Mouse (Mus musculus): ENCODE data around the gene Kbtbd12. TPM values are rescaled to one million over a fixed set of nuclear protein-coding genes. Genes with fewer than 3 reads are reported as not detected.

The Kbtbd12 gene
- polyA plus RNA-seq, 1 experiment from 2014 or later = not detected

DNA sequence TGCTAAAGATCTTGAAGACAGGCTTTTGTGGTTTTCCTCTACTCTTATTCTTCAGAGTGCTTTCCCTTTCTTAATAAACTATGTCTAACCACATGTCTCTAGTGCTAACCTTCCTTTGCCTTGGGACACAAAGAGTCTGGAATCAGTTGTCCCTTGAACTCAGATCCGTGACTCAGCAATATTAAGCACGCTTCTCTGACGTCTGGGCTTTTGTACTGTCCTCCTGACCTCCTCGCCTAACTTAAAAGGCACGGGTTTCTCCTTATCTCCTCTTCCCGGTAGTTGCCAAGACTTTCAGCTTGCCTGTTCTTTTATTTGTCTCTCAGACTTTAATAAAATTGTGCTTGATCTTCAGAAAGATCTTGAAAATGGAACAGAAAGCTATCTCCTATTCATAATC is 6.5 kb downstream of the Kbtbd12 start:
- Histone ChIP-seq H3K4me2 (ENCODE audit: low read depth, low read length, severe bottlenecking) (no peak overlapping the region), H3K36me3 (ENCODE audit: control insufficient read depth, insufficient read depth, low read length) (no peaks in the 10 kb centered on the region)
- 66% methylated on average over 6 of the region's 6 CpGs for WGBS

DNA sequence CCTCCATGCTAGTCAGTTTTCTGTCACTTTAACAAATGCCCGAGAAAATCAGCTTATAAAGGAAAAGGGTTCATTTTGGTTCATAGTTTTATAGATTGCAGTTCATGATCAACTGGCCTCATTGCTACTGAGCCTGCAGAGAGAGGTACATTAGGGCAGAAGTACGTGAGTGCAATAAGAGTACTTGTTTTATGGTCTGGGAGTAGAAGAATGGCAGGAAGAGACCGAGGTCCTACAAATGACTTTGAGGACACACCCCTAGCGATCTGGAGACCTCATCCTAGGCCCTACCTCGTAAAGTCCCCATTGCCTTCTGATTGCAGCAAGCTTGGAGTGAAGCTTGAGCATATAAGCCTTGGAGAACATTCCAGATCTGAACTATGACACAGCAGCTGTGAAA is 7.2 kb downstream of the Kbtbd12 start:
- ATAC-seq (replicated peaks; ENCODE audit: low FRiP score) (no peak), DNase-seq (ENCODE audit: low spot score) (no peak)
- WGBS = 84% methylated on average over 5 of the region's 5 CpGs
- no peak overlapping the region for H3K27ac ChIP-seq (ENCODE audit: low read depth, low read length)
- H3K9me3 ChIP-seq (ENCODE audit: control insufficient read depth, low read length) = no peaks in the 10 kb centered on the region
- no peak overlapping the region for H3K4me3 ChIP-seq (ENCODE audit: low read depth, low read length)
- peaks cover 6% of the 10 kb centered on the region; the same call in 1 of the 2 replicates for H3K4me1 ChIP-seq (replicated peaks; ENCODE audit: control insufficient read depth, insufficient read depth, low read length)
- no peak overlapping the region for H3K4me2 ChIP-seq (ENCODE audit: low read depth, low read length, severe bottlenecking)
- H3K27me3 ChIP-seq (ENCODE audit: control insufficient read depth, insufficient read depth, low read length) = no peaks in the 10 kb centered on the region
- H3K36me3 ChIP-seq (ENCODE audit: control insufficient read depth, insufficient read depth, low read length) = no peaks in the 10 kb centered on the region
- no peak overlapping the region for H3K9ac ChIP-seq (ENCODE audit: low read length)

More for the DNA sequence above, 6.5 kb downstream of the Kbtbd12 start:
- no peaks in the 10 kb centered on the region for H3K27me3 ChIP-seq (ENCODE audit: control insufficient read depth, insufficient read depth, low read length)
- H3K9me3 ChIP-seq (ENCODE audit: control insufficient read depth, low read length) = no peaks in the 10 kb centered on the region
- peaks cover 6% of the 10 kb centered on the region; the same call in 1 of the 2 replicates for H3K4me1 ChIP-seq (replicated peaks; ENCODE audit: control insufficient read depth, insufficient read depth, low read length)
- ATAC-seq (replicated peaks; ENCODE audit: low FRiP score) (no peak), DNase-seq (ENCODE audit: low spot score) (no peak)
- no peak overlapping the region for H3K27ac ChIP-seq (ENCODE audit: low read depth, low read length)
- no peak overlapping the region for H3K4me3 ChIP-seq (ENCODE audit: low read depth, low read length)
- H3K9ac ChIP-seq (ENCODE audit: low read length) = no peak overlapping the region

DNA sequence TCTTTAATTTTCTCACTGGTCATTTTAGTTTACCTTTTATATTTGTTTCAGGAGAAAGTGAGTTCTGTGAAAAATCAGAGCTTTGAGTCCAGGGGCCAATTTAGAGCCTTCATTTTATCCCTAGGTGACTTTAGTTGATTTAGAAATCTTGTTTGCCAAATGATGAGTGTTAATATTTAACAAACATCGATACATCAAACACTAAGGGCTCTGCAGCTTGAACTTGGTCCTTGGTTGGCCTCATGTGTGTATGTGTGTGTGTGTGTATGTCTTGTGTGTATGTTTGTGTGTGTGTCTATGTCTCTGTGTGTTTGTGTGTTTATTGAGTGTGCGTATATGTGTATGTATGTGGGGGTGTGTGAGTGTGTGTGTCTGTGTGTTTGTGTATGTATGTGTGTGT is 7.9 kb downstream of the Kbtbd12 start:
- no peaks in the 10 kb centered on the region for H3K36me3 ChIP-seq (ENCODE audit: control insufficient read depth, insufficient read depth, low read length)
- DNase-seq (ENCODE audit: low spot score) (no peak), ATAC-seq (replicated peaks; ENCODE audit: low FRiP score) (no peak)
- no peaks in the 10 kb centered on the region for H3K27me3 ChIP-seq (ENCODE audit: control insufficient read depth, insufficient read depth, low read length)
- no peak overlapping the region for H3K4me3 ChIP-seq (ENCODE audit: low read depth, low read length)
- H3K27ac ChIP-seq (ENCODE audit: low read depth, low read length) = no peak overlapping the region
- WGBS = 91% methylated on average over 2 of the region's 2 CpGs
- peaks cover 6% of the 10 kb centered on the region; the same call in 1 of the 2 replicates for H3K4me1 ChIP-seq (replicated peaks; ENCODE audit: control insufficient read depth, insufficient read depth, low read length)
- no peak overlapping the region for H3K9ac ChIP-seq (ENCODE audit: low read length)
- H3K4me2 ChIP-seq (ENCODE audit: low read depth, low read length, severe bottlenecking) = no peak overlapping the region
- H3K9me3 ChIP-seq (ENCODE audit: control insufficient read depth, low read length) = no peaks in the 10 kb centered on the region

DNA sequence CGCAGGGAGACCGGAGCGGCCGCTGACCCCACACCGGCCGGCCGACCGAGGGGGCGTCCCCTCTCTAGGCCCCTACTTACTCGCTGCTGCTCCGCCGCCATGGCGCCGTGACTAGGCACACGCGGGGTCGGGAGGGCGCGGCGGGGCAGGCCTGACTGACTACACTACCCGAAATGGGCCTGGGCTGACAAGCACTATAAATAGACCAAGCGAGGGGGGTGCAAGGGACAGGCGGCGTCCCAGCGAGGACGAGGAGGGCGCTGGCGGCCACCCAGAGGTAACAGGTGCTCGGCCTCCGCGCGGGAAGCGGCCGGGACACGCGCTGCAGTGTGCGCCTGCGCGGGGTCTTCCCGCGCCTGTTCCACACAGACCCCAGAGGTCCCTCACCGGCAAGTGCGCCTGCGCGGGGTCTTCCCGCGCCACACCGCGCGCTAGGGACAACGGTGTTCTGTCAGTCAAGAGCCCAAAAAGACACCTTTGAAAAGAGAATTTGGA is 10.4 kb downstream of the Kbtbd12 start:
- Histone ChIP-seq H3K4me1 (replicated peaks; ENCODE audit: control insufficient read depth, insufficient read depth, low read length) (peaks cover 6% of the 10 kb centered on the region; the same call in 1 of the 2 replicates), H3K9ac (ENCODE audit: low read length) (peak overlapping the region; percentile 74), H3K36me3 (ENCODE audit: control insufficient read depth, insufficient read depth, low read length) (no peaks in the 10 kb centered on the region), H3K27me3 (ENCODE audit: control insufficient read depth, insufficient read depth, low read length) (no peaks in the 10 kb centered on the region), H3K27ac (ENCODE audit: low read depth, low read length) (peak overlapping the region; percentile 3; the same call in 1 of the 2 replicates), H3K9me3 (ENCODE audit: control insufficient read depth, low read length) (no peaks in the 10 kb centered on the region), H3K4me2 (ENCODE audit: low read depth, low read length, severe bottlenecking) (peak overlapping the region; percentile 82), H3K4me3 (ENCODE audit: low read depth, low read length) (peak overlapping the region; percentile 38)
- WGBS = under 1% methylated on average over 51 of the region's 51 CpGs
- DNase-seq (ENCODE audit: low spot score) (peak; percentile 94), ATAC-seq (replicated peaks; ENCODE audit: low FRiP score) (peak; percentile 95)

DNA sequence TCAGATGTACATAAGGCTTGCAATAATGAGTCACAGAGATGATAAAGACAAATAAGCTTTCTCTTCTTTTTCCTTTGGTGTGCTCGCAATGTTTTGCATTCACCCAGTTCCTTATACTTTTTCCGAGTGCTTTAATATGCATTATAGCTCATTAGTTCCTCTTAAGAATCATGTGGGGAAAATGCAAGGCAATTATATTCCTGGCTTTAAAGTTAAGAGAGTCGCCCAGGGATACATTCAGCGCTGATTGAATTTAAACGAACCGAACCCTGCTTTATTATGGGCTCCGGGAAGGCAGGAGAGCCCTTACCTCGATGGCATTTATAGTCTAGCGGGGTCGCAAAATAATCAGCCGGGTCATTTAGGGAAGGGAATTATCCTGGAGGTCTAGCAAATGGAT is 10.8 kb downstream of the Kbtbd12 start:
- ATAC-seq (replicated peaks; ENCODE audit: low FRiP score) (peak; percentile 28; the same call in 1 of the 2 replicates), DNase-seq (ENCODE audit: low spot score) (no peak)
- H3K4me3 ChIP-seq (ENCODE audit: low read depth, low read length) = peak overlapping the region; percentile 38
- H3K36me3 ChIP-seq (ENCODE audit: control insufficient read depth, insufficient read depth, low read length) = no peaks in the 10 kb centered on the region
- peak overlapping the region; percentile 74 for H3K9ac ChIP-seq (ENCODE audit: low read length)
- WGBS = 15% methylated on average over 11 of the region's 11 CpGs
- no peak overlapping the region; the same call in 1 of the 2 replicates for H3K27ac ChIP-seq (ENCODE audit: low read depth, low read length)
- no peaks in the 10 kb centered on the region for H3K9me3 ChIP-seq (ENCODE audit: control insufficient read depth, low read length)
- H3K4me1 ChIP-seq (replicated peaks; ENCODE audit: control insufficient read depth, insufficient read depth, low read length) = peaks cover 6% of the 10 kb centered on the region; the same call in 1 of the 2 replicates
- H3K27me3 ChIP-seq (ENCODE audit: control insufficient read depth, insufficient read depth, low read length) = no peaks in the 10 kb centered on the region
- peak overlapping the region; percentile 82 for H3K4me2 ChIP-seq (ENCODE audit: low read depth, low read length, severe bottlenecking)

DNA sequence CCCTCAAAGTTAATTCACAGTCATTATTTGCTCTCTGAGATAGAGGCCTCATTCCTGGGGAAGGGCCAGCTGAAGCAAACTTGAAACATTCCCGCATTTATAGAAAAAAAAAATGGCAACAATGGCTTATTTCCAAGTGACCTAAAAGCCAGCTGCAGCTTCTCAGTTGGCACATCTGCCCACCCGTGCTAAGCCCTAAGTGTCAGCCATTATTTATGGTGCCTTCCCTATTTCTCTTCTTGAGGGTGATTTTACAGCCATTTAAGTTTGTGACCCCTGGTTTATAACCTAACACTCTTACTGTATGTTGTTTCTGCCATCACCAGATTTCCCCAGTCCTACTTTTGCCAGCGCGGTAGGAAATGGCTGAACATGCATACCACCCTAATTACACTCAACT is 11.3 kb downstream of the Kbtbd12 start:
- no peak for ATAC-seq (replicated peaks; ENCODE audit: low FRiP score)

DNA sequence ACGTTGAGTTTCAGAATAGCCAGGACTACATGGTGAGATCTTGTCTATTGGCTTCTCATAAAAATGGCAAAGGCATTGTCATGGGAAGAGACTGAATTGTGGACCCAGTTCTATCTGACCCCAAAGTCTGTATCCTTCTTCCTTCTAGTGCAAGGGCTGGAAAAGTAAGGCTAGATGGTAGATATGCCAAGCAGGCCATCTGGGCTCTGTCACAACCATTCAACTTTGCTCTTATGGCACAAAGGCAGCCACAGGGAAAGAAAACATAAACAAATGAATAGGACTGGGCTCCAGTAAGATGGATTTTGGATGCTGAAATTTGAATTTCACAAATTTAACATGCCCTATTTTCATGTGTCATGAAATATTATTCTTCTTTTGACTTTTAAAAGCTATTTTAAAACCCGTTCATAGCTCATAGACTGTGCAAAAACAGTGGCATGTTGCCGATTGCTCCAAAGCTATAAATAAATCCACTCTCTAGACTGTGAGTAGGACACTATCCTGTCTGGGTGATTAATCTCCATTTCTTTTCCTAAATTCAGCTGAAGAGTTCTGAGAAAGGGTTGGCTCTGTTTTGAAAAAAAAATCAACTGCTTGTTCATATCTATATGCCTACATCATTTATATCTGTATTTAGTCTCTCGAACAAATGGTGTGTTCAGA is 15.8 kb downstream of the Kbtbd12 start:
- Histone ChIP-seq H3K27ac (ENCODE audit: low read depth, low read length) (no peak overlapping the region), H3K9me3 (ENCODE audit: control insufficient read depth, low read length) (no peaks in the 10 kb centered on the region), H3K4me2 (ENCODE audit: low read depth, low read length, severe bottlenecking) (no peak overlapping the region), H3K4me1 (replicated peaks; ENCODE audit: control insufficient read depth, insufficient read depth, low read length) (0 out of 2 replicates have a peak, but pooled peaks cover 3% of the 10 kb centered on the region), H3K4me3 (ENCODE audit: low read depth, low read length) (no peak overlapping the region), H3K36me3 (ENCODE audit: control insufficient read depth, insufficient read depth, low read length) (no peaks in the 10 kb centered on the region), H3K27me3 (ENCODE audit: control insufficient read depth, insufficient read depth, low read length) (no peaks in the 10 kb centered on the region), H3K9ac (ENCODE audit: low read length) (no peak overlapping the region)
- no peak for ATAC-seq (replicated peaks; ENCODE audit: low FRiP score)
- WGBS = 87% methylated on average over 4 of the region's 4 CpGs
- no peak for DNase-seq (ENCODE audit: low spot score)

More for the DNA sequence above, 11.3 kb downstream of the Kbtbd12 start:
- WGBS = 52% methylated on average over 4 of the region's 4 CpGs
- H3K4me1 ChIP-seq (replicated peaks; ENCODE audit: control insufficient read depth, insufficient read depth, low read length) = peaks cover 6% of the 10 kb centered on the region; the same call in 1 of the 2 replicates
- H3K9ac ChIP-seq (ENCODE audit: low read length) = no peak overlapping the region
- DNase-seq (ENCODE audit: low spot score) = no peak
- H3K27ac ChIP-seq (ENCODE audit: low read depth, low read length) = no peak overlapping the region
- H3K9me3 ChIP-seq (ENCODE audit: control insufficient read depth, low read length) = no peaks in the 10 kb centered on the region
- no peaks in the 10 kb centered on the region for H3K27me3 ChIP-seq (ENCODE audit: control insufficient read depth, insufficient read depth, low read length)
- no peak overlapping the region for H3K4me2 ChIP-seq (ENCODE audit: low read depth, low read length, severe bottlenecking)
- no peaks in the 10 kb centered on the region for H3K36me3 ChIP-seq (ENCODE audit: control insufficient read depth, insufficient read depth, low read length)
- H3K4me3 ChIP-seq (ENCODE audit: low read depth, low read length) = no peak overlapping the region

DNA sequence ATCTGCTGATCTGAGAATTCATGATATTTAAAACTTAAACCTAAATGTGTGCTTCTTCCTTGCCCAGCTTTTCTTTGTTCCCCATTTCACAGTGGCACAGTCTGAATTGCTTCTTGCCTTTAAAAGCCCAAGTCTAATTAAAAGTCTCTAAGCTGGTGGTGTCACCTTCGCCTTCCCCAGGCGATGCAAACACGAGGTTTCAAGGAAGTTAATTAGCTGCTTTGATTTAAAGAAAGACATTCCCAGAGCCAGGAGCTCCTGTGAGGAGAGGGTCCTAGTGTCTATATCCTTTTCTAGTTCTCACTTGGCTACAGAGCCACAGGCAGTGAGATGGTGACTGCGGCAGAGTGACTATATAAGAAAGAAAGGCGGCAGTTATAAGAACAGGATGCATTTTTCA is 18.2 kb downstream of the Kbtbd12 start:
- 0 out of 2 replicates have a peak, but pooled peaks have one; percentile 42 for ATAC-seq (replicated peaks; ENCODE audit: low FRiP score)

More for the DNA sequence above, 18.2 kb downstream of the Kbtbd12 start:
- no peak overlapping the region for H3K4me2 ChIP-seq (ENCODE audit: low read depth, low read length, severe bottlenecking)
- H3K27me3 ChIP-seq (ENCODE audit: control insufficient read depth, insufficient read depth, low read length) = no peaks in the 10 kb centered on the region
- peak; percentile 54 for DNase-seq (ENCODE audit: low spot score)
- no peak overlapping the region for H3K9ac ChIP-seq (ENCODE audit: low read length)
- H3K27ac ChIP-seq (ENCODE audit: low read depth, low read length) = peak overlapping the region; percentile 60; the same call in 1 of the 2 replicates
- H3K4me1 ChIP-seq (replicated peaks; ENCODE audit: control insufficient read depth, insufficient read depth, low read length) = no peaks in the 10 kb centered on the region
- H3K4me3 ChIP-seq (ENCODE audit: low read depth, low read length) = no peak overlapping the region
- no peaks in the 10 kb centered on the region for H3K9me3 ChIP-seq (ENCODE audit: control insufficient read depth, low read length)
- H3K36me3 ChIP-seq (ENCODE audit: control insufficient read depth, insufficient read depth, low read length) = no peaks in the 10 kb centered on the region
- WGBS = 17% methylated on average over 5 of the region's 5 CpGs
